Mouse (Mus musculus): ENCODE measurements around the gene Vwa7.
"Not testable (repeated sequence)": the region's sequence is repeated elsewhere in the genome, so short reads cannot be mapped to it uniquely, and the experiment has no call there.

Vwa7 gene

DNA sequence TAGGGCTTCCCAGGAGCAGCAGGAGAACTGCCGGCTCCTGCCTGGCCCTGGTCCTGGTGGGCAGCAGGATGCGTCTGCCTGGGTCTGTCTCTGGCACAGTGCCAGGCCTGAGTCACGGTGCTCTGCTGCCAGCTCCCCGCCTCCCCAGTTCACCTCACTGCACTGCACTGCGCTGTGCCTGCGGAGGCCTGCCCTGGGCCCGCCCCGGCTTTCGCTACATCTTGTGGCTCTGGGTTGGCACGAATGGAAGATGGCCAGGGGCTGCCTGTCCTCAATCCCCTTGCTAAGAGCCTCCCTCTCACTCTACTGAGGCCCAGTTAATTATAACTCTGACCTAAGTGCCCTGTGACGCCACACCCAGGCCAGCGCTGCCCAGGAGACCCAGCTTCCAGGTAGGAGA lies at the start of gene Vwa7:
TSS of gene Vwa7 (plus strand) at position 204 of the 400 bp plus-strand sequence.
- no peak for DNase-seq (ENCODE audit: low spot score)

DNA sequence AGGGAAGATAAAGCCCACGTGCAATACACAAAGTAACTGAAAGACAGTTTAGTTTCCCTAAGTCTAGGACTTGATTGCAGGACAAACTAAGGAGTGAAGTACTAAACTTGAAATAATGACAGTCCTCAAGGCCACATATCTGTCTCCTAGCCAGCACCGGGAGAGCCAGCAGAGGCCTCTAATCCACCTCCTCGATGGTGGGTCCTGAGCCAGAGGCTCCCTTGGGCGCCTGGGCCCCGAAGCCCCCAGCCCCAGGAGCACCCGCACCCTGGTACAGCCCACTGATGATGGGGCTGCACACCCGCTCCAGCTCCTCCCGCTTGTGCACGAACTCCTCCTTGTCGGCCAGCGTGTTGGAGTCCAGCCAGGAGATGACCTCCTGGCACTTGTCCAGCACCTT lies 46.6 kb upstream of the Vwa7 start, which contains the start of gene Gm20481:
TSS of gene Gm20481 (plus strand) at position 91 of the 400 bp plus-strand sequence.
- DNase-seq (ENCODE audit: low spot score), result not testable (repeated sequence)

DNA sequence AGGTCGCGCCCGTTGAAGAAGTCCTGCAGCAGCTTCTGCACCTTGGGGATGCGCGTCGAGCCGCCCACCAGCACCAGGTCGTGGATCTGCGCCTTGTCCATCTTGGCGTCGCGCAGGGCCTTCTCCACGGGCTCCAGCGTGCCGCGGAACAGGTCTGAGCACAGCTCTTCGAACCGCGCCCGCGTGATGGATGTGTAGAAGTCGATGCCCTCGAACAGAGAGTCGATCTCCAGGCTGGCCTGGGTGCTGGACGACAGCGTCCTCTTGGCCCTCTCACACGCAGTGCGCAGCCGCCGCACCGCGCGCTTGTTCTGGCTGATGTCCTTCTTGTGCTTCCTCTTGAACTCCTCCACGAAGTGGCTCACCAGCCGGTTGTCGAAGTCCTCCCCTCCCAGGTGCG lies 45.5 kb upstream of the Vwa7 start:
- not testable (repeated sequence) for DNase-seq (ENCODE audit: low spot score)

DNA sequence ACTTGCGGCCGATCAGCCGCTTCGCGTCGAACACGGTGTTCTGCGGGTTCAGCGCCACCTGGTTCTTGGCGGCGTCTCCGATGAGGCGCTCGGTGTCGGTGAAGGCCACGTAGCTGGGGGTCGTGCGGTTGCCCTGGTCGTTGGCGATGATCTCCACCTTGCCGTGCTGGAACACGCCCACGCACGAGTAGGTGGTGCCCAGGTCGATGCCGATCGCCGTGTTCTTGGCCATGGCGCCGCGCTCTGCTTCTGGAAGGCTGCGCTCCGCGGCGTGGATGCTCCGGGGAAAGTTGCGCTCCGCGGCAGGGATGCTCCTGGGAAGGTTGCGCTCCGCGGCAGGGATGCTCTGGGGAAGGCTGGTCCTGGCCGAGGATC lies 44.7 kb upstream of the Vwa7 start:
- DNase-seq (ENCODE audit: low spot score), result not testable (repeated sequence)

DNA sequence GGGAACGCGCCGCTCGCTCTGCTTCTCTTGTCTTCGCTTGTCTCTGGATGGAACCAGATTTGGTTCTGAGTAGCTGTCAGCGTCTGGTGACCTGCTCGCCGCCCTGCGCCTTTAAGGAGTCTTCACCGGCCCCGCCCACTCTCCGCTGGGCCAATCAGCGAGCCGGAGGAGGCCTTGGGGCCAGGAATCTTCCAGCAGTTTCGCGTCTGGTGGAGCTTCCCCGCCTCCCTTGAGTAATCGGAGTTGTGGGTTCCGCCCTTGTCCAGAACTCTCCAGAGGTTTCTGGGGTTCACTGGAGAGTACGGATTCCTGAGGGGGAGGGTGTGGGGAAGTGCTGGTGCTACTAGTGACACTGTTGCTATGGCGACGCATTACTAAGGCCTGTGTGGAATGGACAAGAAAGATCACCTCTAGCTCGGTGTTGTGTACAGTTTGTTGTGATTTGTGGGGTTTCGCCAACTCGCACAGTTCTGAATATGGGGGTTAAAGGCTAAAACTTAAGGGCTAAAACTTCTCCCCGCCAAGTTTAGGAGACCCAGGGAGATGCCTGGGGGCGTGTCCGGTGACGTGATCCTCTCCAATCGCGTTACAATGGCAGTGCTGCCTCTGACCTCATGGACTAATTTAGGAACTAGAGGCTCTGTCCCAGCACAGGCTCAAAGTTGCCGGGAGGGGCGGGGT lies 44.2 kb upstream of the Vwa7 start, which contains the start of the genes Hspa1a and Hspa1l:
TSS of gene Hspa1a (minus strand) at position 88 of the 681 bp plus-strand sequence.
TSS of gene Hspa1l (plus strand) at position 635 of the 681 bp plus-strand sequence.
- peak; percentile 61 for DNase-seq (ENCODE audit: low spot score)

DNA sequence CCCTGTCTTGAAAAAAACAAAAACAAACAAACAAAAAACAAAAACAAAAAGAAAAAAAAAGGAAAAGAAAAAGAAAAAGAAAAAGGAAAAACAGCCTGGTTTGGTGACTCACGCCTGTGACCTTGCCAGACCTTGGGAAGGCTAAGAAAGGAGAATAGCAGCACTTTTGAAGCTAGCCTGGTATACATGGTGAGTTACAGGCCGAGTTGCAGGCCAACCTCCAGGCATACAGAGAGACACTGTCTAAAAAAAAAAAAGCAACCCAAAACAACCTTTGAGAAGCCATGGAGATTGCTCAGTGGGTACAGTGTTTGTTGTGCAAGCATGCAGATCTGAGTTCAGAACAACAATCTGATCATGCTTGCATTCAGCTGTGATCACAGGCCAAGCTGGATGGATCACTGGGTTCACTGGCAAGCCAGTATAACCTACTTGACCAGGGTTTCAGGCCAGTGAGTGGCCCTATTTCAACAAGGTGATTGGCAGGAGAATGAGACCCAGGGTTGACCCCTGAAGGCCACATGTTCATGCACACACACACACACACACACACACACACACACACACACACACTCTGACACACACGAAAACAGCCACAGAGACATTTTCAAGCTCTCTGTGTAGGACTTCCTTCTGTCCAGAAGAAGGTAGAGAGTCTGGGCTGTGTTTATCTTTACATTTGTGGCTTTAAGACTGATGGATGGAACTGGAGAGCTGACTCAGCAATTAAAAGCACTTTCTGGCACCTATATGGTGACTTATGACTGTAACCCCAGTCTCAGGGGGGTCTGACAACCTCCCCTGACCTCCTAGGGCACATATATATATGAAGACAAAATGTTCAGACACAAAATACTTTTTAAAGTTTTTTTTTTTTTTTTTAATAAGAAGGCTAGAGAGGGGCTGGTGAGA lies 40.5 kb upstream of the Vwa7 start:
- DNase-seq (ENCODE audit: low spot score), result no peak

DNA sequence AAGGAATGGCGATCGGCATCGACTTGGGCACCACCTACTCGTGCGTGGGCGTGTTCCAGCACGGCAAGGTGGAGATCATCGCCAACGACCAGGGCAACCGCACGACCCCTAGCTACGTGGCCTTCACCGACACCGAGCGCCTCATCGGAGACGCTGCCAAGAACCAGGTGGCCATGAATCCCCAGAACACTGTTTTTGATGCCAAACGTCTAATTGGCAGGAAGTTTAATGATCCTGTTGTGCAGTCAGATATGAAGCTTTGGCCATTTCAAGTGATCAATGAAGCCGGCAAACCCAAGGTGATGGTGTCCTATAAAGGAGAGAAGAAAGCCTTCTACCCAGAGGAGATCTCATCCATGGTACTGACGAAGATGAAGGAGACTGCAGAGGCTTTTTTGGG lies 39.4 kb upstream of the Vwa7 start:
- no peak for DNase-seq (ENCODE audit: low spot score)

DNA sequence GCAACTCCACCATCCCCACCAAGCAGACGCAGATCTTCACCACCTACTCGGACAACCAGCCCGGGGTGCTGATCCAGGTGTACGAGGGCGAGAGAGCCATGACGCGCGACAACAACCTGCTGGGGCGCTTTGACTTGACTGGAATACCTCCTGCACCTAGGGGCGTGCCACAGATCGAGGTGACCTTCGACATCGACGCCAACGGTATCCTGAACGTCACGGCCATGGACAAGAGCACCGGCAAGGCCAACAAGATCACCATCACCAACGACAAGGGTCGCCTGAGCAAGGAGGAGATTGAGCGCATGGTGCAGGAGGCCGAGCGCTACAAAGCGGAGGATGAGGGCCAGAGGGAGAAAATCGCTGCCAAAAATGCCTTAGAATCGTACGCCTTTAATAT lies 38.1 kb upstream of the Vwa7 start:
- DNase-seq (ENCODE audit: low spot score), result no peak

DNA sequence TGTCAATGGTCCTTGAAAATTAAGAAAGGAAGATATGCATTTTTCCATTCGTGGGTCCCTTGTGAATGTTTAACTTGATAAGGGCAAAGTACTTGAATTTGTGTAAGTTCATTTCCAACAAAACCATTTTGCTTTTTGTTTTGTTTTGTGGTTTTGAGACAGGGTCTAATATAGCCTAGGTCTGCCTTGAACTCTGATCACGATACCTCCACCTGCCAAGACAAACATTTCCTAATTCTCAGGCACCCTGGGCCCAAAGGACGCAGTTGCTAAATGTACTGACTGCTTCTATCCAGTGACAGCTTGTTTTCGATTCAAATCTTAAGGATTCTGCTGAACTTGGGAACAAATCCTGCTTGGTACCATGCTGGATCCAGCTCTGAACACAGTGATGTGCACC lies 36.7 kb upstream of the Vwa7 start:
- DNase-seq (ENCODE audit: low spot score), result no peak

DNA sequence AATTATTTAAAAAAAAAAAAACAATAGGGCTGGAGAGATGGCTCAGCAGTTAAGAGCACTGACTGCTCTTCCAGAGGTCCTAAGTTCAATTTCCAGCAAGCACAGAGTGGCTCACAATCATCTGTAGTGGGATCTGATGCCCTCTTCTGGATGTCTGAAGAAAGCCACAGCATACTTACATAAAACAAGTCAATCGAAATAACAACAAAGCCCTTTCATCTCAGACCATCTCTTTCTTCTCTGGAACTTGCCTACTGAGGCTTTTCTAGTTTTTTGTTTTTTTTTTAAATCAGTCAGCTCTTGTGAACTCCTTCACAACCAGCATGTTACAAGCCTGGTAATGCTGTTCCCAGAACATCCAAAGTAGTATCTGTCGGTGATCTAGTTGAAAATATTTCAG lies 35.7 kb upstream of the Vwa7 start:
- no peak for DNase-seq (ENCODE audit: low spot score)

DNA sequence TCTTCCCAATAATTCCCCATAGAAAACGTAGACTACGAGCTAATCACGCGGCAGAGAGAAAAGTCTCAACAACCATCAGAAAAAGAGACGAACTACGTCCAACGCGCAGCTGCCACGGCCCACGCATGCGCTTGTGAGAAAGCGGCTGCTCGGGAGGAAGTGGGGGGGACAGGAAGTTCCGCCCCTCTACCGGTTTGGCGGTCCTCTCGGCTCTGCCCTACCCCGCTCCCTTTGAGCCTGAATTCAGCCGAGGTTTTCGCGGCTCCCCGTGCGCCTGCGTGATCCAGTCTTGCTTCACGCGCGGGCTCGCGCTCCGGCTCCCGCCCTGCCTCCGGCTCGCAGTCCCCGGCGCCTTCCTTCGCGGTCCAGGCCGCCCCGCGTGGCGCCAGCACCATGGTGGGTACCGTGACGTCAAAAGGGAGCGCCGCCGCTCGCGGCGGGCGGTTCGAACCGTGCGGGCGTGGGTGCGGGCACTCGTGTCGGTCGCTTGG lies 34.6 kb upstream of the Vwa7 start, which contains the start of gene Lsm2:
TSS of gene Lsm2 (plus strand) at position 173 of the 491 bp plus-strand sequence.
- DNase-seq (ENCODE audit: low spot score), result peak; percentile 82

DNA sequence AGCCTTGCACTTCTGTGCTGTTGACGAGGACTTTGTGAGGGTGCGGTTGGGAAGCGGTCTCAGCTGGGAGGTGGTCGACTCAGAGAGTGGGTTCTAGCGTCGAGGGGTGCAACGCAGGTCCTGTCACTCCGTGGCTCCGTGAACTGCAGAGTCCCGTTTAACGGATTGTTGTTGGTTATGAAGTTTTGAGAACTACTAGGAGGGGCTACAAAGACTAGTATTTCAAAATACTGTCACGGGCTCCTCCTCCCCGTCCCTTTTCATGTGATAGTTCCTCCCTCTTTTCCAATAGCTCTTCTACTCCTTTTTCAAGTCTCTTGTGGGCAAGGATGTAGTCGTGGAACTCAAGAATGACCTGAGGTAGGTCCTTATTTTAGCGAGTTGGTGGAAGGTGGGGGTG lies 34.1 kb upstream of the Vwa7 start:
- DNase-seq (ENCODE audit: low spot score), result no peak

DNA sequence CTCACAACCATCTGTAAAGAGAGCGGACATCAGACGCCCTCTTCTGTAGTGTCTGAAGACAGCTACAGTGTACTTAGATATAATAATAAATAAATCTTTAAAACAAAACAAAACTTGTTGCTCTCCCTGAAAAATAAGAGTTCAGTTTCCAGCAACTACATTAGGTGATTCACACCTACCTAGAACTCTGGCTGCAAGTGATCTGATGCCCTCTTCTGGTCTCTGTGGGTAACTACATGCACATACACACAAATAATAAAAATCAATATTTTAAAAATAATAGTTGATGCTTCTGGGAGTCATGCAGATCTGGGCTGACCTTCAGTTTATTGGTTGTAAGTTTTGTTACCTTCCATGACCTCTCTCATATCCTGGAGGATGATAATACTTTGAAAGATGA lies 32.2 kb upstream of the Vwa7 start:
- no peak for DNase-seq (ENCODE audit: low spot score)

DNA sequence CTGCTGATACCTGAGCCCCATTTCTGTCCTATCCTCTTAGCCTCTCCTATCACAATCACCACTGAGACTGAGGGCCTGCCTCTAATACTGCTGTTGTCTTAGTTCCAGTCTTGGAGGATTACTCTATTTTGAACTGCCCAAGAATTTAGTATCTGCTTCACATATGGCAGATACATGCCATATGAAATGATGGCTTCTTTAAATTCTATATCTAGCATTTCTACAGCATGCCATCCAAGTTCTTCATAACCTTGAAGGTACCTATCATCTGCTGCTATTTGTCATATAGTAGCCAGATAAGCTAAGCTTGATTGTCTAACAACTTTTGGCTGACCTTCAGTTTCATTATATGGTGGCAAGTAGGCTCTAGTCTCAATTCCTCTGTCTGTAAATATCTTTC lies 21.6 kb upstream of the Vwa7 start:
- DNase-seq (ENCODE audit: low spot score), result no peak

DNA sequence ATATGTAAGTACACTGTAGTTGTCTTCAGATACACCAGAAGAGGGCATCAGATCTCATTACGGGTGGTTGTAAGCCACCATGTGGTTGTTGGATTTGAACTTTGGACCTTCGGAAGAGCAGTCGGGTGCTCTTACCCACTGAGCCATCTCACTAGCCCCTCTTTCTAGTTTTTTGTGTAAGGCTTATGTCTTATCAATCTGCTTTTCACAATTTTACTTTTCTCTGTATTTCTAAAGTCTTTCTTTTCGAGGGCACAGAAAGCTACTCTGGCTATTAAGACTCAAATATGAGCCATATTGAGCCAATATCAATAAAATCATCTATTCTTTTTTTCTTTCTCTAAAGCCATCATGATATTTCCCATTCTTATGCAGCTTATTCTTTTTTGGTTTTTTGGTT lies 21.2 kb upstream of the Vwa7 start:
- not testable (repeated sequence) for DNase-seq (ENCODE audit: low spot score)

DNA sequence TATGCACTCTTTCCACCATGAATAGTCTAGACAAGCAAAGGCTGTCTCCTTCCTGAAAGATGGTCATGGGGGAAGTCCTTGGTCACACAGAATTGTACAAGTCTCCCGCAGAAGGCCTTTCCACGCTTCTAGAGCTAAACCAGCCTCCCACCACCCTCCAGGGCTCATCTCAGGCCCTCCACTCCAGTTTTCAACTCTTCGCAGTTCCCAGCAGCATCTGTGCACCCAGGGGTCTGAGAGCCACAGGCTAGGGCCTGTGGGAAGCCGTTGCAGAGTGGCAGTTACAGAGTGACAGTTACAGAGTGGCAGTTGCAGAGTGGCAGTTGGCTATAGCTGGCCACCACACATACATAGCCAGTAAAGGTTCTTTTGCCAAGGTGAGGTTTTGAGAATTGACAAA lies 20.5 kb upstream of the Vwa7 start:
- DNase-seq (ENCODE audit: low spot score), result not testable (repeated sequence)

DNA sequence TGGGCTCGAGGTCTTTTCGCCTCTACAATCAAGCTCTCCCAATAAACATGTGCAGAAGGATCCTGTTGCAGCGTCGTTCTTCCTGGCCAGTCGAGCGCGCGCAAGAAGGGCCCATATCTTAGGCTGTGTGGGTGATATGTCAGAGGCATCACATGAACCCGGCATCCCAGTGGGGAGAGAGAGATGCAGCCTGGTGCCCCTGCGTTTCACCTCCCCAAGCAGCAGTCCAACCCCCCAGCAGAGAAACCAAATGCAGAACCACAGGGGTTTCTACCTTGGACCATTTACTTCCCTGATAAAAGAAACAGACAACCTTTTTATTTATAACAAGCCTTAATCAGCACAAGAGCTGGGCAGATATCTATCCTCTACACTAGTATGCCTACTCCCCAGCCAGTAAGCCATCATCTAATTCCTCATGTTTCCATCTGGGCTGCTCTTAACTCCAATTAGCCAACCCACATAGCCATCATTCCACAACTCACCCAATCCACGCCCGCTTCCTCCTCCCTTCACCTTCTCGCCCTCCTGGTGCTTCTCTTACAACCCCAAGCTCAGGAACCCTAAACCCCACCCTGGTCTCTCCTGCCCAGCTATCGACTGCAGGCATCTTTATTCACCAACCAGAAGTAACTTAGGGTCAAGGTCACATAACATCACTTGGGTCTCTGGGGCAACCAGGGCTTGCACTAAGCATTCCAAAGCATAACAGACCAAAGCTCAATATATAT lies 19.8 kb upstream of the Vwa7 start:
- no peak for DNase-seq (ENCODE audit: low spot score)

DNA sequence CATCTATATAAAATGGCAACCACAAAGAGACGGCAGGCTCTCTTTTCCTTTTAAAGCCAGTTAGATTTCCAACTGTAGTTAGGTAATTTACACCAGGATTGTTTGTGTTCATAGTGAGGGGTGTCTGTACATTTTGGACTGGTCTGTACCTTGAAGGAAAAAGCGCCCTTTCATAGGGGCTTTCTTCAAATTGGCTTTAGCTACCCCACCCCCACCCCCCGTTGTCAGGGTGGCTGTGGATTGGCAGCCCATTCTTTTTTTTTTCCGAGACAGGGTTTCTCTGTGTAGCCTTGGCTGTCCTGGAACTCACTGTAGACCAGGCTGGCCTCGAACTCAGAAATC lies 19.3 kb upstream of the Vwa7 start:
- no peak for DNase-seq (ENCODE audit: low spot score)

DNA sequence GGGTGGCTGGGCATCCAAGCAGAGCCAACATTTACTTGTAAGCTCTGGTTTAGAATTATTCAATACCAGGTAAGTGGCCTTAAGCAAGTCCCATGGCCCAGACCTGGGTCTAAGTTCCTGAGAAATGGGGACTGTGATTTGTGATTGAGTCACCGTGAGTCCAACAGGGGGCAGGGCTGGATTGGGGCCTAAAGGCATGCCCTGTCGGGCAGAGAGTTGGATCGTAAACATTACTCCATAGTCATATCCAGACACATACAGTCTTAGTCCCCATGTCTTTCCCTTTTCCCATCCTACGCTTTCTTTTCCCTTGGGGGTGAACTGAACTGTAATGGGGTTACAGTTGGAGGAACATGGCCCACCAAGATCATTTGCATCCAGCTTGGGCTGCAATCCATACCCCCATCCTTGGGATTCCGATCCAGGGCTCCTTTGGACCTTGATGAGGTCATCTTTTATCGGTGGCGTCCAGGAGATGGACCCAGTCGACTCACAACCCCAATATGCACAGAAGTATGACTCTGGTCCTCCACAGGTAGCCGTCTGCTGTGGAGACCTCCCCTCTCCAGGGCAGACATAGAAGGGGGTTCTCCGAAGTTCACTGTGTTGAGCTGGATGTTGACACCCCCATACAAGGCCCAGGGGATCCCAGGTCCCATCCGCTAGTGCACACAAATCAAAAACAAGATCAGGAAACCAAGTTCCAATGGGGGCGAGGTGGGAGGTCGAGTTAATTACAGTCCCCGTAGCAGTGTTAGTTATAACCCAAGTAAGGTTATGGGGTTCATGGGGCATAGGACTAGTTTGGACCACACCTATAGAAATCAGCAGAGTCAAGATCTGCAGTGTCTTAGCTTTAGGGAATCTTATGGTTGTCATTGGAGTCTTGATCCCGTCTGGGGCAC lies 17.6 kb upstream of the Vwa7 start:
- DNase-seq (ENCODE audit: low spot score), result no peak

DNA sequence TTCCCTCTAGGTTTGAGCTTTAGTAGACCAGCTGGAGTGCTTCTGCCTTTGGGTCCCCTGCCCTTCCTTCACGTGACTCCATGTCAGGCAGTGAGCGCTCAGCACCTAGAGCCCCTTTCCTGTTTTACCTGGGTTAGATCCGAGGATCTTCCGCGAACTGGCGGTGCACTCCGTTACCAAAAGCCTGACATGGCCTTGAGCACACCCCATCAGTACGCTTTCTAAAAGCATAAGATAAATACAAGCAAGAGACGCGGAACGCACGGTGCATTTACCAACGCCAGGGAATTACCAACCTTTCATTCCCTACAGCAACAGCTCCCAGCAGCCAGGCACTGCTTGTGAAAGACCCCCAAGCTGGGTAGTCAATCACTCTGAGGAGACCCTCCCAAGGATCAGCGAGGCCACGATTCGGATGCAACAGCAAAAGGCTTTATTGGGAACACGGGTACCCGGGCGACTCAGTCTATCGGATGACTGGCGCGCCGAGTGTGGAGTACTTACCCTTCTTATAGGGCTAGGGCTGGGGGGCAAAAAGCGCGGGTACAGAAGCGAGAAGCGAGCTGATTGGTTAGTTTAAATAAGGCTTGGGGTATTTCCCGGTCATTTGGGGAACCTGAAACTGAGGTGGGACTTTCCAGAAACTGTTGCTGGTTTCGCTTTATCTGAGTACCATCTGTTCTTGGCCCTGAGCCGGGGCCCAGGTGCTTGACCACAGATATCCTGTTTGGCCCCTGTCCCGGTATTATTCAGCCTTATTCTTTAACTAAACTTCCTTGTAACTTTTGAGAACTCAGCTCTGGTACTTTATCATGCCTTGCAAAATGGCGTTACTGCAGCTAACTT lies 16.3 kb upstream of the Vwa7 start:
- not testable (repeated sequence) for DNase-seq (ENCODE audit: low spot score)
